Mouse (Mus musculus) liver, embryonic 14.5 days (tissue): ENCODE measurements around the gene Gm6904.

Experiments
- CTCF ChIP-seq: IDR thresholded peaks from 2 replicates; pipeline ENCODE4 v1.5.1; 2016; ENCODE audit warnings: antibody characterized with exemption, low read depth, control low read depth
- EP300 ChIP-seq: IDR thresholded peaks from 2 replicates; pipeline ENCODE4 v1.6.1; 2016; ENCODE audit warnings: antibody characterized with exemption, low read depth

DNA sequence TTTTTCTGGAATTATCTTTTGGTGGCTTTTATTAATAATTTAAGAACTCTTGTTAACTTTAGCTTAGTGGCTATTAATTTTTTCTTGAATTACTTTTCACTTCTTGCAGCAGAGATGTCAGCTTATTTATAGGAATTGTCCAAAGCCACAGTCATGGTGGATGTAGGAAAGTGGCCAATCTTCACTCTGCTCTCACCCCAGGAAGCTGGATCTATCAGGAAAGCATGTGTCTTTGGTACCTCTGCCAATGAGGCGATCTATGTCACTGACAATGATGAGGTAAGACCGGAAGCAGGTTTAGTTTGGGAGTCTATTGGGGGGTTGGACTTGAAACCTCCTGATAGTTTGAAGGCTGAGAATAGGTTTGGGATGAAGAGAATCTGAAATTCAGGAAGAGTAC, 50.2 kb downstream of the Gm6904 start:
- no peak for TF ChIP-seq CTCF
- TF ChIP-seq EP300: no peak
